Mouse (Mus musculus): ENCODE measurements around the gene Hbp1.

DNA sequence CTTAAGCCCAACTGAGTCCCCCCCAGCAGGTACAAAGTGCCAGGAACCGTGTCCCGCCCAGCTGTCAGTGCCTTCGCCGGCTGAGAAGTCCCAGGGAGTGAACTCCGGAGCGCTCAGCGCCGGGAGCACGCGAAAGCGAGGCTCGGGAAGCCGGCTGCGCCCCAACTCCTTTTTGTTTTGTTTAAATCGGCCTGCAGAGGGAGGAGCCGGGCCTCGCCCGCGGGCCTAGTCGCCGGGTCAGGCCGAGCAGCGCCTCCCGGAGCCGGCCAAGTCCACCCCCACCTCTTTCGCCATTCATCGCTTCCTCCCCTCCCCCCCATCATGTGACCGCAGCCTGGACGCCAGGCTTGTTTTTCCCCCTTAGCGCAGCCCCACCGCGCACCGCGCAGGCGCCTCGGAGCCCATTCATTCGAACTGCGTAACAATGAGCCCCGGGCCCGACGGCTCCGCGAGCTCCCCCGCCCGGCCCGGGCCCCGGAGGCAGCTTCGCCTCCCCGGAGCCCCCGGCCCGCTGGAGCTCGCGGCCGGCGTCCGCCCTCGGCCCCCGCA is 1.1 kb downstream of the Hbp1 start:
- TF ChIP-seq USF1 (IDR thresholded peaks at IDR 0.05; ENCODE audit: low read depth) (peak; percentile 89), MAX (IDR thresholded peaks at IDR 0.05) (no peak), CTCF (IDR thresholded peaks at IDR 0.05; ENCODE audit: control insufficient read depth, insufficient read depth, insufficient read length) (no peak)

All from C2C12 (cell line).